Mouse (Mus musculus): ENCODE measurements around the gene Hs3st3a1. TPM values are rescaled to one million over a fixed set of nuclear protein-coding genes. Genes with fewer than 3 reads are reported as not detected.

Gene Hs3st3a1
- polyA plus RNA-seq, 1 experiment from 2014 or later = 2.8 TPM

DNA sequence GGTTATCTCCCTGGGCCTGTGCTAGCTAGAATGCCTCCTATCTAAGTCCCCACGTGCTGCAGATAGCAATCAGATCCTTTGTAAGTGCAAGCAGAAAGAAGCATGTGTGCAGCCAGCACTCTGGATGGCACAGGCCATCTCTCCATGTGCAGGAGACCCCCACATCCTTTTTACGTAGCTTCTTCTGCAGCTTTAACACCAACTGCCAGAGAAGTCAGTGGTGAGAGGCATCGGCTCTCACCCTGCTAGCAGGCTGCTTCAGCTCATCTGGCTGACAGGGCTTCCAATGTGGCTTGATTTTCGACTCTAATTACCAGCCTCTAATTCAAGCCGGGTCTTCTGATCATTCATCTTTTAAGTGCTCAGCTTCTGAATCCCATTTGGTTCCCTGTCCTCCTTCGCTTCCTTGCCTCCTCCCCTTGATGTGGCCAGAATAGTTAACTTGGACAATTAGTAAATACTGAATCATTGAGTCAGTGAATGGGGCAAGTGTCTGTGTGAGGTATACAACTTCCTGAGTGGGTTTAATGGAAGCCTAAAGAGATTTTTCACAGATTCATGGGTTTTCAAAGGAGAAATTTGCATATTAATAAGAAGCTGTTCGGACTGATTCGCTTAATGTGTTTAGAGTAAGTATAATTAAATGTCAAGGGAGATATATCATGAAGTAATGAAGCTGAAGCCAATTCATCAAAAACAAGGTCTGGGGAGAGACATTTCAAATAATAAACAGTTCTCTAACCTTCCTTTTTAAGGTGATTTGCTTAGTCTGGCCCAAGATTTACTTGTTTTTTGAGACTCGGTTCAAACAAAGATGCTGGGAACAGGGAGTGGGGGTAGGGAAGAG, 54.7 kb downstream of the Hs3st3a1 start:
- Histone ChIP-seq H3K4me2 (no peak overlapping the region), H3K4me3 (replicated peaks) (no peak overlapping the region), H3K9me3 (no peaks in the 10 kb centered on the region), H3K4me1 (replicated peaks) (0 out of 2 replicates have a peak, but pooled peaks cover 5% of the 10 kb centered on the region), H3K36me3 (no peaks in the 10 kb centered on the region), H3K9ac (replicated peaks) (no peak overlapping the region), H3K27me3 (0 out of 2 replicates have a peak, but pooled peaks cover 3% of the 10 kb centered on the region), H3K27ac (no peak overlapping the region)
- no peak for ATAC-seq (ENCODE audit: insufficient number of reproducible peaks, insufficient read depth, low FRiP score, low TSS enrichment, low read depth)
- WGBS = 31% methylated on average over 9 of the region's 9 CpGs

DNA sequence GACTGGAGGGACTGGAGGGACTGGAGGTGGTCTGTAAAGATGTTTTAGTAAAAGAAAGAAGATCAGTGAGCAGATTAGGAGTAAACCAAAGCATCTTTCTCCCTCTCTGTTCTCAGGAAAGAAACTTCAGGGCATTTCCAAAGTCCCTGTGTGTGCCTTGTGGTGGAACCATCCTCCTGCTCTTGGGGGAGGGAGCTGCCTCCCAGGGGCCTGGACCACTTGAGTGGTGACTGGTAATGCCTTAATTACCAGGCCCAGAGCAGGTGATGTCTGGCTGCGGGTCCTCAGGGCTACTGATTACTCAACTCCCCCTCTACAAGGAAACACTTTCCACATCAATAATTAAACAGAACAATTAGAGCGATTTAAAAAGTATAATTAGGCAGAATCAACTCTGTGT, 59.3 kb downstream of the Hs3st3a1 start:
- H3K4me2 ChIP-seq = no peak overlapping the region
- no peaks in the 10 kb centered on the region for H3K9me3 ChIP-seq
- H3K4me3 ChIP-seq (replicated peaks) = no peak overlapping the region
- 56% methylated on average over 2 of the region's 2 CpGs for WGBS
- no peak for ATAC-seq (ENCODE audit: insufficient number of reproducible peaks, insufficient read depth, low FRiP score, low TSS enrichment, low read depth)
- 0 out of 2 replicates have a peak, but pooled peaks cover 2% of the 10 kb centered on the region for H3K27me3 ChIP-seq
- 0 out of 2 replicates have a peak, but pooled peaks cover 3% of the 10 kb centered on the region for H3K4me1 ChIP-seq (replicated peaks)
- no peak overlapping the region for H3K27ac ChIP-seq
- no peaks in the 10 kb centered on the region for H3K36me3 ChIP-seq
- H3K9ac ChIP-seq (replicated peaks) = peak overlapping the region; percentile 23; the same call in 1 of the 2 replicates

DNA sequence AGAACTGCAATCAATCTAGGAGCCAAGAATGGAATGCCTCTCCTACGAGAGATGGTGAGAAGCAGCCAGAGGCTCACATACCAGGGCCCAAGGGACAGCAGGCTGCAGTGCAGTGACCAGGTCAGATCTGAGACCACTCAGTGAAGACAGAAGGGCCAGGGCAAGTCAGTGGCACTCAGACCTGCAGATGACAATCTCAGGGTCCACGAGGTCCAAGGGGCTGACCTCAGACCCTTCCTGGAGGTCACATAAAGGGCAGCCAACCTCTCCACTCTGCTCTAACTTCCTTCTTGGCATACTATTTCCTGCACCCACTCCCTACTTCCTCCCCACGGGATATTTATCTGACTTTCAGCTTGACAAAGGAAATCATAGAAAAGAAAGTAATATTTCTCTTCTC, 60.8 kb downstream of the Hs3st3a1 start:
- no peaks in the 10 kb centered on the region for H3K36me3 ChIP-seq
- H3K9me3 ChIP-seq = no peaks in the 10 kb centered on the region
- ATAC-seq (ENCODE audit: insufficient number of reproducible peaks, insufficient read depth, low FRiP score, low TSS enrichment, low read depth) = no peak
- H3K4me1 ChIP-seq (replicated peaks) = no peaks in the 10 kb centered on the region
- H3K4me2 ChIP-seq = no peak overlapping the region
- H3K9ac ChIP-seq (replicated peaks) = no peak overlapping the region
- no peak overlapping the region for H3K4me3 ChIP-seq (replicated peaks)
- no peaks in the 10 kb centered on the region for H3K27me3 ChIP-seq
- no peak overlapping the region for H3K27ac ChIP-seq
- WGBS = 24% methylated on average over 3 of the region's 3 CpGs

DNA sequence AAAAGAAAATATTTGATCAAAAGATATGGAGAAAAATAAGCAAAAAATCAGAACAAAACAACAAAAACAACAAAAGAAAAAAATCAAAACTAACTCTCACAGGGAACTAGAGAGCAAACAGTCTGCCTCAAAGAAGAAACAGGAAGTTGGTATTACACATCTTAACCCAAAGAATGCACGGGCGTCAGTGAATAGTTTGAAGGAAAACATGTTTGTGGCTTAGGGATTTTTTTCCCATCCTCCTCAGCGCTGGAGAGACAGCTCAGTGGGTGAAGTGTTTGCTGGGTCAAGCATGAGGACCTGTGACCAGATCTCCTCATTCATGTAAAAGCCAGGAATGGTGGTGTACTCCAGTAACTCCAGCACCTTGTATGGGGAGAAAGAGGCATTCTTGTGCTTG, 61.5 kb downstream of the Hs3st3a1 start:
- no peak for ATAC-seq (ENCODE audit: insufficient number of reproducible peaks, insufficient read depth, low FRiP score, low TSS enrichment, low read depth)
- 67% methylated on average over 3 of the region's 3 CpGs for WGBS
- H3K4me1 ChIP-seq (replicated peaks) = no peaks in the 10 kb centered on the region

DNA sequence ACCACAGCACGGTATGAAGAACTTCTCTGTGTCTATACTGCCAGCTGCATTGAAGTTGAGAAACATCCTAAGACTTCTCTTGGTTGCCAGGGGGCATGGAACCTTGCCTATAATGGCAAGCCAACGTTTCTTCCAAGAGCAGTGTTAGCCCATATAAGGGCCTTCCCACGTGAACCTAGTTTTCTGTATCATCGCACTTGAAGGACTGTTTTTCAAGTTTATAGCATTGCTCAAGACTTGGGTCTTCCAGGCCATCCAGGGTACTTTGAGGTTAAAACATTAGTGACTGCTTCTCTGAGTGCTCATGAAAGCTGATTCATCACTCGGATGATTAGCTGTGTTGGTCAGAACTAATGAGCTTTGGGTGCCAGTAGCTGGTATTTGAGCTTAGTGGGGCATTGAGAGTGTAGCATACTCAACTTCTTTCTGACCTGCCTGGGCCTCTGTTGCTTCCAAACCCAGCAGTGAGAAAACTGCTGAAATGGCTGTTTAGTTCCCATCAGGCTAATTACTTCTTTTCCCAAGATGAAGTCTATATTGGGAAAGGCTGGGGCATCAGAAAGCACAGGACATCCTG, 65.5 kb downstream of the Hs3st3a1 start:
- no peak overlapping the region for H3K4me3 ChIP-seq (replicated peaks)
- no peak overlapping the region for H3K4me2 ChIP-seq
- H3K27me3 ChIP-seq = no peaks in the 10 kb centered on the region
- no peak for ATAC-seq (ENCODE audit: insufficient number of reproducible peaks, insufficient read depth, low FRiP score, low TSS enrichment, low read depth)
- WGBS = 89% methylated on average over 5 of the region's 5 CpGs
- H3K9me3 ChIP-seq = peaks cover 5% of the 10 kb centered on the region; the same call in 1 of the 2 replicates
- H3K9ac ChIP-seq (replicated peaks) = no peak overlapping the region
- no peaks in the 10 kb centered on the region for H3K36me3 ChIP-seq
- H3K27ac ChIP-seq = no peak overlapping the region
- H3K4me1 ChIP-seq (replicated peaks) = no peaks in the 10 kb centered on the region

More for the DNA sequence above, 61.5 kb downstream of the Hs3st3a1 start:
- Histone ChIP-seq H3K9me3 (no peaks in the 10 kb centered on the region), H3K4me2 (no peak overlapping the region), H3K27me3 (no peaks in the 10 kb centered on the region), H3K4me3 (replicated peaks) (no peak overlapping the region), H3K27ac (no peak overlapping the region), H3K36me3 (no peaks in the 10 kb centered on the region), H3K9ac (replicated peaks) (no peak overlapping the region)

DNA sequence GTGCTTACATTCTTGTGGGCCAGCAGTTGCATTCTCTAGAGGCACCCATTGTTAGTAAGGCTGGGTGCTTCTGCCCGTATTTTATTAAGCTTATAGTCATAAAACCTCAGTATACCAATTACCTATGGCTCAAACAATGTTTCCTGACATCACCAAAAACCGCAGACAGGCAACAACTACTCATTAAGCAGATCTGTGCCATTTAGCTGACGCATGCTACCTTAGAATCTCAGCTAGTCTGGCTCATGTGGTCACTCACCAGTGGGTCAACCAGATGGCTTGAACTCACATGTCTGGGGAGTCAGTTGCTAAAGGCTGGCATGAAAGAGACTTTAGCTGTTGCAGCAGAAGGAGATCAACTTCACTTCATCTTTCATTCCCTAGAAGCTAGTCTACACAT, 67.9 kb downstream of the Hs3st3a1 start:
- 83% methylated on average over 3 of the region's 3 CpGs for WGBS

DNA sequence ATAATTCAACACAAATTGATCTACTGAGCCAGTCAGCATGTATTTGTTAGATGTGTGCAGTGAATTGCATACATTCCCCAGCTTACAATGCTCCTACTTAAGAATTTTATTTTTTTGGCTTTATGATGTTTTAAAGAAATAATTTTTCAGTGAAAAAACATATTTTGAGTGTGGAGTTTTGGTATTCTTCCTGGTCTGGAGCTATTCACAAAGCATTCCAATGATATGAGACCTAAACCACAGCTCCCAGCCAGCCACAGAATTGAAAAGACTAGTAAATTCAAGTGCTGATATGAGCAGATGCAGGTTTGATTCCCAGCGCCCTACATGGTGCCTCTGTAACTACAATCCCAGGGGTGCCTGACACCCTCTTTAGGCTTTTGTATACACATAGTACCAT, 70.8 kb downstream of the Hs3st3a1 start:
- 97% methylated on average over 1 of the region's 1 CpGs for WGBS
- Histone ChIP-seq H3K27me3 (no peaks in the 10 kb centered on the region), H3K4me3 (replicated peaks) (no peak overlapping the region), H3K4me1 (replicated peaks) (no peaks in the 10 kb centered on the region), H3K4me2 (no peak overlapping the region), H3K9me3 (peaks cover 5% of the 10 kb centered on the region; the same call in 1 of the 2 replicates), H3K27ac (no peak overlapping the region), H3K9ac (replicated peaks) (no peak overlapping the region), H3K36me3 (no peaks in the 10 kb centered on the region)
- ATAC-seq (ENCODE audit: insufficient number of reproducible peaks, insufficient read depth, low FRiP score, low TSS enrichment, low read depth) = no peak

More for the DNA sequence above, 67.9 kb downstream of the Hs3st3a1 start:
- Histone ChIP-seq H3K27me3 (no peaks in the 10 kb centered on the region), H3K36me3 (no peaks in the 10 kb centered on the region), H3K4me1 (replicated peaks) (no peaks in the 10 kb centered on the region), H3K4me2 (no peak overlapping the region), H3K9me3 (peaks cover 5% of the 10 kb centered on the region; the same call in 1 of the 2 replicates), H3K4me3 (replicated peaks) (no peak overlapping the region), H3K9ac (replicated peaks) (no peak overlapping the region), H3K27ac (no peak overlapping the region)
- ATAC-seq (ENCODE audit: insufficient number of reproducible peaks, insufficient read depth, low FRiP score, low TSS enrichment, low read depth) = no peak

DNA sequence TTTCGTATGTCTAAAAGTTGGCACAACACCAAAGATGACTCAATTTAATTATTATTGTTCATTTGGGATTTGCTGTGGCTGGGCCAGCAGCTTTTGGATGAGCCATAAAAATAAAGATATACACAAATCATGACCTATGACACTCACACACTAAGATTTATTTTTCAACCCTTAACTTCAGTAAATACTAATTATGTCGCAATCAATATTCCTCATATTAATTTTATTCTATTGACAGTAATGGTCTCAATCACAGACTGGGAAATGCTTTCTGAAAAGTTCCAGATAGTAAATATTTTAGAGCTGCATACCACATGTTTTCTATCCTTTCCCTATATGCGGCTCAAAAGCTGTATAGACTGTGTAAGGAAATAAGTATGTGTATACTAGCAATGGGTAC, 71.9 kb downstream of the Hs3st3a1 start:
- Histone ChIP-seq H3K4me2 (no peak overlapping the region), H3K36me3 (no peaks in the 10 kb centered on the region), H3K27me3 (no peaks in the 10 kb centered on the region), H3K9ac (replicated peaks) (no peak overlapping the region), H3K4me1 (replicated peaks) (peaks cover 5% of the 10 kb centered on the region; the same call in 1 of the 2 replicates), H3K4me3 (replicated peaks) (no peak overlapping the region), H3K27ac (no peak overlapping the region), H3K9me3 (peaks cover 5% of the 10 kb centered on the region; the same call in 1 of the 2 replicates)
- ATAC-seq (ENCODE audit: insufficient number of reproducible peaks, insufficient read depth, low FRiP score, low TSS enrichment, low read depth) = no peak
- WGBS = 82% methylated on average over 3 of the region's 3 CpGs

DNA sequence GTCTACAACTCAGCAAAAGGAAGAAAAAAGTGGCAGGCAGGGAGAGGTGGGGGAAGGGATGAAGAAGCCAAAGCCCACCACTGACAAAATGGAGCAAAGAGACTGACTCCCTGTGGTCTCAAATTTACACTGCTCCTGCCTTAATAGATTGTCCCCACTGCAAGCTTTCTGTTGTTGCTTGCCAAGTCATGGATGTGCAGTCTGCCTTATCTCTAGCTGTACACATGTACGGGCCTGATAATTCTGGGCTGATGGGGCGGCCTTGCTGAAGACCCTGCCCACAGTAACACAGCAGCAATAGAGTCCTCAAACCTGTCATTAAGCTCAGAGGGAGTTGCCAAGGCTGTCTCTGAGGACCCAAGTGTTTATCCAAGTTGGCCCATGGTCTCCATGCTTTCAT, 74.0 kb downstream of the Hs3st3a1 start:
- Histone ChIP-seq H3K4me1 (replicated peaks) (peaks cover 5% of the 10 kb centered on the region; the same call in 1 of the 2 replicates), H3K27ac (no peak overlapping the region), H3K9me3 (peaks cover 4% of the 10 kb centered on the region; the same call in 1 of the 2 replicates), H3K4me3 (replicated peaks) (no peak overlapping the region), H3K4me2 (no peak overlapping the region), H3K36me3 (no peaks in the 10 kb centered on the region), H3K9ac (replicated peaks) (no peak overlapping the region), H3K27me3 (no peaks in the 10 kb centered on the region)
- WGBS = 85% methylated on average over 2 of the region's 2 CpGs
- no peak for ATAC-seq (ENCODE audit: insufficient number of reproducible peaks, insufficient read depth, low FRiP score, low TSS enrichment, low read depth)

DNA sequence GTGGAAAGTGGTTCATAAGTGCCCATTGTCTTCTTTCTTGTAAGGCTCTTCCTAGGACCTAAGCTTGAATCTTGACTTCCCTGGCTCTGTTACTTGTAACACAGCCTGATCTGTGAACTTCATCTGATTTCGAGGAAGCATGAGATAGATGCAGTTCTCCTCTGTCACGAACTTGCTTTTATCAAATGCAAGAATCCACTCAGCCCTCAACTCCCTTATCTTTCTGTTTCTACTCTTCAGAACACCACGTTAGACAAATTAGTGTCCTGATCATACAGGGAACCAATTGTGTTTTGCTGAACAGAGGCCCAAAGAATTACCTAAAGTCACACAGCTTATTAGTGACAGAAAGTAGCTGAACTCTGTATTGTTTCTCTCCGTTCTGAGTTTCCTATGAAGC, 77.2 kb downstream of the Hs3st3a1 start:
- H3K27ac ChIP-seq = no peak overlapping the region
- H3K27me3 ChIP-seq = no peaks in the 10 kb centered on the region
- no peak overlapping the region for H3K4me3 ChIP-seq (replicated peaks)
- WGBS = 85% methylated on average over 4 of the region's 4 CpGs
- H3K9ac ChIP-seq (replicated peaks) = no peak overlapping the region
- H3K4me2 ChIP-seq = no peak overlapping the region
- H3K9me3 ChIP-seq = no peaks in the 10 kb centered on the region
- ATAC-seq (ENCODE audit: insufficient number of reproducible peaks, insufficient read depth, low FRiP score, low TSS enrichment, low read depth) = no peak
- no peaks in the 10 kb centered on the region for H3K36me3 ChIP-seq
- peaks cover 5% of the 10 kb centered on the region; the same call in 1 of the 2 replicates for H3K4me1 ChIP-seq (replicated peaks)

DNA sequence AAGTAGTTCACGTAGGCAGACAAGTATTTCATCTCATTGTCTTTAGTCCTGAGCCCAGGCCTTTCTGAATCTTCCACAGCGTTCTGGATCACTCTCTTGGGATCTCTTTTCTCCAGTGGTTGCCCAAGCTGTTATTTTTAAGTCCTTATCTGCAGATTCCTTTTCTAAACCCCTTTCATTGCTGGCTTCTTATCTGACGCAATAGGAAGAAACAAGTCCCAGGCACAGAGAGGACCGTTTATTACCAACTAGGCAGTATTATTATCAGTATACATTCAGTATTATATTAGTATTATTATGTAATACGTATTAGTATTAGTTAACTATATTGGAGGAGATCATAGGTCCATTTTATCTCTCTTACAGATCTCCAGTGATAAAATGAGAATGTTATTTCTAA, 78.3 kb downstream of the Hs3st3a1 start:
- ATAC-seq (ENCODE audit: insufficient number of reproducible peaks, insufficient read depth, low FRiP score, low TSS enrichment, low read depth) = no peak
- no peak overlapping the region for H3K4me2 ChIP-seq
- no peak overlapping the region for H3K9ac ChIP-seq (replicated peaks)
- 90% methylated on average over 5 of the region's 5 CpGs for WGBS
- no peak overlapping the region for H3K27ac ChIP-seq
- H3K4me1 ChIP-seq (replicated peaks) = peaks cover 5% of the 10 kb centered on the region; the same call in 1 of the 2 replicates
- no peaks in the 10 kb centered on the region for H3K27me3 ChIP-seq
- no peak overlapping the region for H3K4me3 ChIP-seq (replicated peaks)
- no peaks in the 10 kb centered on the region for H3K36me3 ChIP-seq
- H3K9me3 ChIP-seq = no peaks in the 10 kb centered on the region

All from limb, embryonic 12.5 days (tissue).